Mouse (Mus musculus) stomach, postnatal 0 days (tissue): ENCODE results near the gene Mgl2.

Source experiments
- CTCF ChIP-seq: IDR thresholded peaks from 2 replicates; pipeline ENCODE4 v1.5.1; 2016; ENCODE audit warnings: antibody characterized with exemption, low read depth, mild to moderate bottlenecking, moderate library complexity
- EP300 ChIP-seq: optimal IDR thresholded peaks from 2 replicates; pipeline ENCODE3; 2016; ENCODE audit warnings: antibody characterized with exemption

DNA sequence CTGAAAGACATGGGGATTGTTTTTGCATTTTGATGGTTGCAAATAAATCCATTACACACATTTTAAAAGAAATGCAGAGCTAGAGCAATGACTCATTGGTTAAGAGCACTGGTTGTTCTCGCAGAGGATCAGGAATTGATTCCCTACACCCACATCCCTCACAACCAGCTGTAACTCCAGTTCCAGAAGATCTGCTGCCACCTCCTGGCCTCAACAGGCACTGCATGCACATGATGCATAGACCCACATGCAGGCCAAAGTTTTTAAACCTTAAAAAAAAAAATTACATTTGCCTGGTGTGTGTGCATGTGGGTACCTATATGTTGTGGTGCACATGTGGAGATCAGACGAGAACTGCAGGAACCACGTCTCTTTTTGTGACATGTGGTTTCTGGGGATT lies 20.0 kb upstream of the Mgl2 start:
- TF ChIP-seq EP300 (no peak), CTCF (peak; percentile 79)
